Mouse (Mus musculus) CD4-positive, CD25-positive, alpha-beta regulatory T cell, adult 4 months (primary cell): Measurements from ENCODE around the gene Nxnl1. TPM values are rescaled to one million over a fixed set of nuclear protein-coding genes. Genes with fewer than 3 reads are reported as not detected.
"Not testable (repeated sequence)": the region's sequence is repeated elsewhere in the genome, so short reads cannot be mapped to it uniquely, and the experiment has no call there.

Source experiments
- ATAC-seq: one replicate; pipeline ENCODE4 v1.8.0; 2017
- polyA plus RNA-seq, 2 experiments: library from polyadenylated mRNA; unstranded; fragments of 100-300 nt; shearing (Covaris generic); gene quantifications; one replicate each; pipeline ENCODE4 v1.2.1; 2017

Nxnl1 gene
- polyA plus RNA-seq, 2 experiments from 2014 or later: not detected

DNA sequence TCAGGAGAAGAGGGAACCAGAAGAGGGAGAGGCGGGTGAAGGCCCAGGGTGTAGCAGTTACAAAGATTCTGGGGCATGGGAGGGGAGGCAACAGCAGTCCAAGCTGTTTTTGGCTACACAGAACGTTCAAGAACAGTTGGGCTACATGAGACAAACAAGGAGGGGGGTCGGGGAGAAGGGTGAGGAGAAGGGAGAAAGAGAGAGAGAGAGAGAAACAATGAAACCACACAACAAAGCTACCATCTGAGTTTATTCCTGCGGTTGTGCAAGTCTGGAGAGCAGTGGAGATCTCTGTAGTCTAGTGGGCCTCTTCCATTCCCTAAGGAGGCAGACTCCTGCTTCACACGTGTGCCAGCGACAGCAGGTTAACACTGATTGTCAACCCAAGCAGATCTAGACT lies 12.4 kb downstream of the Nxnl1 start:
- ATAC-seq: no peak

GRCm38 (mm10) chr8:71552770-71553169 lies 13.6 kb downstream of the Nxnl1 start:
- ATAC-seq: no peak

DNA sequence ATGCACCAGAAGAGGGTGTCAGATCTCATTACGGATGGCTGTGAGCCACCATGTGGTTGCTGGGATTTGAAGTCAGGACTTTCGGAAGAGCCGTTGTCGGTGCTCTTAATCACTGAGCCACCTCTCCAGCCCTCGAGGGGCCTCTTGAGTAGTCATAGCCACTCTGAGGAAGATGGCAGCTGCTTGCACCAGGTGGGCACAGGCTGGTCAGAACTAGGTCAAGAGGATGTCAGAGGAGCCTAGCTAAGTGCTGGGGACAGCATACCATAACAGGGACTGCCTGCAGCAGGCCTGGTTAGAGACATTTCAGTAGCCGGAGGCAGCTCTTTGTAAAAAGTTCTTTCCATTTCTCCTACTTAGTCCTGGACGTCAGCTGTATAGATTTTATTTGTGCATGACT lies 15.6 kb downstream of the Nxnl1 start:
- no peak for ATAC-seq

GRCm38 (mm10) chr8:71547590-71547989 lies 18.8 kb downstream of the Nxnl1 start:
- no peak for ATAC-seq

DNA sequence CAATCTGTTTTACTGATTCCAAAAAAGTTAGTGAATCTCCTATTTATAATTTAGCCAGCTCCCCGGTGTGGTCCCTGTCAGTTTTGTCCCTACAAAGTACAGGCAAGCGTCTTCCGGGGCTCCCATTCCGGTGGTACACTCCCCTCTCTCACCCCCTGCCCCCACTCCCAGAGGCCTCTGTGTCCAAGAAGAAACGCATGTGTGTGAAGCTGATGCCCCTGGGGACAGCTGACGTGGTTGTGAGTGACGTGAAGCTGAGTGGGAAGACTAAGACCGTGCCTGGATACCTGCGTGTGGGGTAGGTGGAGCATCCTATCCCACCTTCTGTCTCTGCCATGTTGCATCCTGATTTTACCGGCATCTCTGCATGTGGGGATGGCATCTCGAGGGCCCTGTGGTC lies 21.3 kb downstream of the Nxnl1 start:
- ATAC-seq: no peak

DNA sequence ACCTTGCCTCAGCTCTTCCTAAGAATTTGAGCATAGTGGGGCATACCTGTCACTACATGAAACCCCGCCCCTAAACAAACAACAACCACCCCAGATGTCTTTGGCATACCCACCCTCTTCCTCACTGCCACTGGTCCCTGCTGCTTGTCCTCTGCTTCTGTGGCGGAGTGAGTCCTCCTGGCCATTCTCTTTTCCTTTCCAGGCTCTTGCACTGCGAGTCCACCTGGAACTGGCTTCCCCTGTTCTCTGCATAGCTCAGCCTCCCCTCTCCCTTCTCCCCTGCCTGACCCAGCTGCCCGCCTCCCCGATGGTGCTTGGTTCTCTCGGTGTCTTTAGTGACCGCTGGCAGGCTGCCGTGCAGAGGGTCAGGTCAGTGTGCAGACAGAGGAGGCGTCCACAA lies 22.6 kb downstream of the Nxnl1 start:
- no peak for ATAC-seq

GRCm38 (mm10) chr8:71542632-71543343 lies 23.6 kb downstream of the Nxnl1 start, which contains the start of gene Mvb12a:
TSS of gene Mvb12a (plus strand) at chr8:71542922.
- ATAC-seq: peak; percentile 99

- peak; percentile 98 for ATAC-seq
These were observed 29.2 kb downstream of the Nxnl1 start, which contains the start of gene Bst2 for GRCm38 (mm10) chr8:71537028-71537867. TSS of gene Bst2 (minus strand) at chr8:71537456.

DNA sequence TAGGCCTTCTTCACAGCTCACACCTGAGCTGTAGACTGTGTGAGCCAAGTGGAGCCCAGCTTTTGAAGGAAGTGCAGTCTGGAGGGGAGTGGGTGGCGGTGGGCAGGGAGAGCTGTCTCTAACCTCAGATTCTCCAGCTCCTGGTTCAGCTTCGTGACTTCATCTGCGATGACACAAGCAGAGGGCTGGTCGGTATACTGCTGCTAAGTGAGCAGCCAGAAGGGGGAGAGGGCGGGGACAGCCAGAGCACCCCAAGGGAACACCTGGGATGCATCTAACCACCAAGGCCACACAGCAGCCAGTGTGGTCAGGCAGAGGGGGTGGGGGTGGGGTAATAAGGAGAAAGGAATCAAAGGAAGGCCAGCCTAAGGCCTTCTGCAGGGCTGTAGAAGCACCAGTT lies 30.7 kb downstream of the Nxnl1 start:
- ATAC-seq: no peak

GRCm38 (mm10) chr8:71534263-71534810 lies 32.1 kb downstream of the Nxnl1 start:
- no peak for ATAC-seq

GRCm38 (mm10) chr8:71530735-71531467 lies 35.5 kb downstream of the Nxnl1 start:
- ATAC-seq: not testable (repeated sequence)

DNA sequence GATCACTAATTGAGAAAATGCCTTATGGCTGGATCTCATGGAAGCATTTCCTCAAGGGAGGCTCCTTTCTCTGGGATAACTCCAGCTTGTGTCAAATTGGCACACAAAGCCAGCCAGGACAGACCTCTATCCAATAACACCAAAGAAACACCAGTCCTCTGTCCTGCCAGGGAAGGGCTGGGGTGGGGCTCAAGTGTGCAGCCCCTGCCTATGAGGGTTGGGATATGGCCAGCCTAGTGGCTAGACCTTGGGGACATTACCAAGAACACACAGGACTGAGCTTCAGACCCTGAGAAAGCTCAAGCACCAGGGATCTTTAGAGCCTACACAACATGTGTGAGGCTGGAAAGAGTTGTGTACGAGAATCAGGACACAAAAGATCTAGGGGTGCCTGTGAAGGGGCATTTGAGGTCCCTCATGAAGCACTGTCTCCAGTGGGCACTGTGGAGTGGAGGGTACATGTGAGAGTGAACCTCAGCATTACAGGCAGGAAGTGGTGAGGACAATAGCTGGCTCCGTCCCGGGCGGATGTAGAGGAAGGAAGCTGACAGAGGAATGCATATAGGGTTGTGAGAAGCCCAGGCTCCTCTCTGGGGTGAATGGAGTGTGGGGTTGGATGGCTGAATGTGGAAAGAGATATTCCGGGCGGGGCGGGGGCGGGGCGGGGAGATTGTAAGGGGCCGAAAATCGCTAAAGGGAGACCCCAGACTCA lies 37.9 kb downstream of the Nxnl1 start:
- ATAC-seq: peak; percentile 100

DNA sequence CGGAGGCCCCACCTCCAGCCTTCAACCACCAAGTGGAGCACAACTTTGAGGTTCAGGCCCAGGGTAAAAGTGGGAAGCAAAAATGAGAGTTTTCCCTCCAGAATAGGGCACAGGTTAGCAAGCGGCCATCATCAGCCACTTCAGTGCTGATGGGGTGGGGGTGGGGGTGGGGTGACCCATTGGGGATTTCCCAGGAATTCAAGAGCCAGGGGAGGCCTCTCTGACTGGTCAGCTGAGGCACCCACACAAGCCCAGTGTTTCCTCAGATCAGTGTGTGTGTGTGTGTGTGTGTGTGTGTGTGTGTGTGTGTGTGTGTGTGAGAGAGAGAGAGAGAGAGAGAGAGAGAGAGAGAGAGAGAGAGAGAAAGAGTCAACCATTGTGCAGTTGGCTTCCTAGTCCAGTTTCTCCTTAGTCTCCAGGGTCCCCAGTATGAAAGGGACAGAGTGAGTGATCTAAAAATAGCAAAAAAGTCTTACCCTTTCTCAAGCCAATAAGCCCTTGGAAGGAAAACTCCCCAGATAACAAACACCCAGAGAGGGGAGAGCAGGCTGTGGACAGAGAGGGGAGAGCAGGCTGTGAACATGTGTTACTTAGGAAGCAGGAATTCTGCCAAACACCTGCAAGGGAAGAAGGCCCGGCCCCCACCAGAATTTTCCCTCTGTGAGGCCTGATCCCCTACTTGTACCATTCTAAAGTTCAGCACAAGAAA lies 39.1 kb downstream of the Nxnl1 start:
- no peak for ATAC-seq

DNA sequence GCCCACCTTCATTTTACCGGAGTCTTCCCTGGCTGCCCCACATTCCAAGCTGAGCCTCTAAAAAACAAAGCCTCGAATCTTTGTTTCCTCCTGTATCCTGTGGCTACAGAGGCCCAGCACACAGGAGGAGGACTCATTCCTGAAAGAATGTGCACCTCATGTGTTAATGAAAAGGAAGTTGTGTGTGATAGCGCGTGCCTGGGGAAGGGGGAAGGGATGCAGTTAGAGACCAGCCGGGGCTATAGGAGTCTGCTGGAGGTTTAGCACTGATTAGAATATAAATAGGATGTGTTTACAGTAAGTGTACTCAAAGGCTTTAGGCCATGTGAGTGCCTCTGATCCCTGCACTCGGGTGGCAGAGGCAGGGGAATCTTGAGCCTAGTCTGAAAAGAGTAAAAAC lies 40.1 kb downstream of the Nxnl1 start:
- no peak for ATAC-seq

DNA sequence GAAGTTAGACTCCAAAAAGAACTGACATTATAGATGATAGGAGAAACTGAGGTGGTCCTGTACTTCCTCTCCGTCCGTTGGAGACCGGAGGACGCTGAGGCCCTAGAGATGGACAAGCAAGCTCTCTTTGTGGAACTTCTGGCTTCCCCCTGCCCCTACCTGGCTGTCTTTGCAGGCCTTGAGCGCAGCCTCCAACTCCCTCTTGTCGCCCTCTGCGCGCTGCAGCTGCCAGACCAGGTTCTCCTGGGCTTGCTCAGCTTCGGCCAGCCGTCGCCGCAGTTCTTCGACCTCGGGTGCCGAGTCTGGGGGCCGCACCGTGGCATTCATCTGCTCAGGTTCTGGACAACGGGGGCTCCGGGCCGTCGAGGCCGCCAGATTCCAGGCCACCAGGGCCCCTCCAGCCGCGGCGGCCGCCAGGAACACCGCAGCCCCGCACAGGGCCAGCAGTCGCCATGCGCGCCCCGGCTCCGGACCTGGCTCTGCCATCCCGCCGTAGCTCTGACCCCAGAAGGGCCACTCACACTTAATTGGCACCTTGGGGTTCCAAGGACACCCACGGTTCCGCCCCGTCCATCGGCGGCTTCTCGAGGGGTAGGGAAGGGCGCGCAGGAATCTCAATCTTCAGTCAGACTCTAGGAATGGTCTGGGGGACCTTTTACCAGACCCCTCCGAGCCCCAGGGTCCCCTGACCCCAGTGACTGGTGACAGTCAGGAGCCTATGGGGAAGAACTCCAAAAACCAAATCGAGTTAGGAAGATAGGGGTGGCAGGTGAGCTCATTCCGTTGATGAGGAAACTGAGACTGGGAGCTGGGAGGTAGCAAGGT lies 41.0 kb downstream of the Nxnl1 start, which contains the start of gene Ccdc194:
Ccdc194 (minus strand) TSS at position 486 of the 825 bp plus-strand sequence.
- no peak for ATAC-seq

DNA sequence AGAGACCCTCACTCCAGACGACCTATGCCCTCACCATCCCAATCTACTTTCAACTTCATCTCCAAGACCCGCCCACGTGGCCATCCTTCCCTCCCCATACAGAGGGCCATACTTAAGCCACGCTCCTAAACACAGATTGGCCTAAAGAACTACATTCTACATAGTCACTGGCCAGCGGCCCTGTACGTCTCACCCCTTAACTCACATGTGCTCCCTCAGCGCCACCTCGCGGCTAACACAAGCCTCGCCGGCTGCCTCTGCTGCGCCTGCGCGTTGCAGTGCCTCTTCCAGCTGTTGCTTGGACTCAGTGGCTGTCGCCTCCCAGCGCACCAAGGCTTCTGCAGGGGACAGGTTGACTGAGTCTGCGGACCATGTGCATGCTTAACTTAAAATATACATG lies 44.8 kb downstream of the Nxnl1 start:
- peak; percentile 94 for ATAC-seq

GRCm38 (mm10) chr8:71519037-71519825 lies 47.2 kb downstream of the Nxnl1 start:
- peak; percentile 73 for ATAC-seq

DNA sequence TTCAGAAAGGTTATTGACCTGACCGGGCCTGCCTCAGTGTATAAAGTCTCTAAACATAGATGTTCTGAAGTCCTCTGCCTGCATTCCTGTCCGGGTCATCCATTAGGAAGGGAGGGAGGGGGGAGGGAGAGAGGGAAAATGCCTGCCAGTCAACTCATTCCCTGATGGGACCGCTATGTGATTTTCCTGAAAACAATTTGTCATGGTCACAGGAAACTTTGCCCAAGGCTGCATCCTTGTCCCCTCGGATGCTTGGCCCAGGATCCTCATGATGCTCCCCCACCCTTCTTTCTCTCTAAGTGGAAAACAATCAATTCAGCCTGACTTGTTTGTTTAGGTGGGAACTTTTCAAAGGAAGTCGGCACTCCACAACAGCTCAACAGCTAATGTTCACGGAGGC lies 49.6 kb downstream of the Nxnl1 start:
- no peak for ATAC-seq

GRCm38 (mm10) chr8:71515043-71515442 lies 51.4 kb downstream of the Nxnl1 start:
- ATAC-seq: no peak
